Mouse (Mus musculus) lung, adult 18-20 months (tissue): ENCODE measurements around the gene Gm21292.
"Not testable (repeated sequence)": the region's sequence is repeated elsewhere in the genome, so short reads cannot be mapped to it uniquely, and the experiment has no call there.

Experiments used
- DNase-seq, 2 experiments: peaks; one replicate each; pipeline ENCODE4 v3.0.0; 2022; ENCODE audit warnings: mixed read lengths in 2 of 2

The Gm21292 gene

GRCm38 (mm10) chrY:9133824-9134223 is at the start of gene Gm21292:
Gene Gm21292, minus strand, starts transcription at chrY:9133924.
- not testable (repeated sequence) for DNase-seq
